Mouse (Mus musculus) heart, postnatal 14 days (tissue): Measurements from ENCODE around the gene Tmem131l. TPM values are rescaled to one million over a fixed set of nuclear protein-coding genes. Genes with fewer than 3 reads are reported as not detected.

Experiments
- DNase-seq, 2 experiments: peaks; one replicate each; pipeline ENCODE4 v3.0.0; 2021 to 2022
- intact Hi-C: fragments of 180-260 bp; cut with DNase I; formaldehyde crosslinking; loops from one replicate; pipeline ENCODE4 v1.15.1; 2025
- total RNA-seq, 2 experiments: library from RNA; stranded (reverse); gene quantifications; 2 replicates each; pipeline ENCODE4 v1.2.3; 2021

Gene Tmem131l
- total RNA-seq, 2 experiments from 2014 or later: 31.4 to 33.6 TPM

DNA sequence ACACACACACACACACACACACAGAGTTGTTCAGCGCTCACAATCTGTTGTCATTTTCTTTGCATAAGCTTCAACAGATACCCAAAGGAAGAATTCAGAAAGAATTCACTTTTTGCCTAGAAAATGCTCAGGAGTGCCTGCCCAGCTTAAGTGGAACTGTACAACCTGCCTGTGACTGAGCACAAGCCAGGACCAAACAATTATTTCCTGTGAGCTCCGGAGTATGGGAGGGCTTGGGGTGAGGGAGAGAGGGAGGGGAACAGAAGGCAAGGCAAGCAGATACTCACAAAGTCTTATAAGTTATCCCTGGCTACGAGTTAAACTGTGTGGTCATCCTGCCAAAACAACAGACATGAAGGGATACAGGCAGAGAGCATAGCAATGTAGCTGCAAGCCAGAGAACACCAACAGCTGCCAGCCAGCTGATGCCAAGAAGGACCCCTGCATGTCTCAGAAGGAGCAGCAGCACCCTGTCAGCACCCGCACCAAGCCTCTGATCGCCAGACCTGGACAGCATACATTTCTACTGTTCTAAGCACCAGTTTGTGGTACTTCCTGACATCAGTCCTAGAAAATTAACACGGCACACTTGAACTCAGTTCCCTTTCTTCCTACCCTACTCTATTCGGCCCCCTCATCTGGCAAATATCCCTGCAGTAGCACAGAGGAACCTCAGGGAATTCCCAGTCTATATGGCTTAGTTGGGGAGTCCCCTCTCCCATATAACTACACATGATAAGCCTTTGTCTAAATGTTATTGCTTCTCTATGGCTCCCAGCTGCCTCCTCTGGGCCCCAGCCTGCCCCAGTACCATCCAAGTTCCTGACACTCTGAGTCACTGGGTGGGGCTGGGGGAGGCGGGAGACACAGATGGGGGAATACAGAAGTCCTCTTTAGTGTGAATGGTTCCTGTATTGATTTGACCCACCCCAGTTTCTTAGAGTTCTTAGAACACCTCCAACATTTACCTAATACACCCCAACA is 18.5 kb downstream of the Tmem131l start:
- intact Hi-C loops: no loop called here
- DNase-seq: no peak

GRCm38 (mm10) chr3:84020528-84020927 is 19.4 kb downstream of the Tmem131l start:
- DNase-seq: no peak
- intact Hi-C loops: no loop called here

- DNase-seq: no peak
- intact Hi-C loops: no loop called here
These were observed 24.4 kb downstream of the Tmem131l start for GRCm38 (mm10) chr3:84015484-84016016.

- intact Hi-C loops: no loop called here
- DNase-seq: no peak
These were observed 28.8 kb downstream of the Tmem131l start for GRCm38 (mm10) chr3:84010995-84011663.

DNA sequence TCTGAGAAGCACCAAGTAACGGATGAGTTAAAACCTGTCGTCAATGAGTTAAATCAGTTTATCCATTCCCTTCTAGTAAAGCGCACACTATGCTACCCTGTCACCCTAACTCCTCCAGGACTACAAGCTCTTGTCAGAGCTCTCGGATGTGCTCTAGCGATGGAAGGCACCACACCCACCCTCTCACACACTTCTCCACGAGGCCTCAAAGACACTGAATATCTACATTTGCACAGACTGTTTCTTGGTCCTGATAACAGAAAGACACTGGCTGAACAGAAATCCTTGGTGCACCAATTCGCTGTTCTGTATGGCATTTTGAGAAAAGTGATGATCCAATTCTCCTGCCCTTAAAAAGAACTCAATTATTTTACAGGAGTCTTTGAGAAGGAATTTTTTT is 34.0 kb downstream of the Tmem131l start:
- no peak for DNase-seq
- intact Hi-C loops: no loop called here

DNA sequence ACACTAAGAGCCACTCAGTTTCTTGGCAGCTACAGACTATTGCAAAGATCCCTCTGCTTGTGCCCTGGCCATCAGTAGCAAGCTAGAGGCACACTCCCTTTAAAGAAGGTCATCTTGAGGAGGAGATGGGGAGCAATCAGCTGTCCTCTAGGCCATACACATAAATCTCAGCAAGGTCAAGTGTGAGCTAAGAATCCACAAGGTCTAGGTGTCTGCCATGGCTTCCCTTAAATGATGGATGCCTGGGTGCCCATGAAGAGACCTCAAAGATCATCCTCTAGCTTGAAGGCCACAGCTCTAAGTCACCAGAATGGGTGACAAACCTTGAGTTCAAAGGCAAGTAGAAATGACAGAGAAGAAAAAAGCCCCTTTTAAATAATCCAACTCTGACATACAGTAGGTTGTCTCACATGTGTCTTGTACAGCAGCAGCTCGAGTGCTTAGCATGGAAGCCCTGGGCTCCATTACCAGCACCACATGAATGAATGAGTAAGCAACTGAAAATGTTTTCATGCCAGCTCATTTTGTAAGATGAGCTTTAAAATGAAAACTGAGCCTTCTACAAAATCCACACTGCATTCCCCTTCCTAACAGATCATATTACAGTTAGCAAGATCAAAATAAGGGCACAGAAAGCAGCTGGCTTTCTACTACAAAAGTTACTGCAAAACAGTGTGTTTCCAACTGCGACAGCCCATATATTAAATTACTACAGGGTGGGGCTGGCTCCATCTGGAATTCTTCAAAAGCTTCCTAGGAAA is 35.5 kb downstream of the Tmem131l start:
- DNase-seq: no peak
- intact Hi-C loops: no loop called here

DNA sequence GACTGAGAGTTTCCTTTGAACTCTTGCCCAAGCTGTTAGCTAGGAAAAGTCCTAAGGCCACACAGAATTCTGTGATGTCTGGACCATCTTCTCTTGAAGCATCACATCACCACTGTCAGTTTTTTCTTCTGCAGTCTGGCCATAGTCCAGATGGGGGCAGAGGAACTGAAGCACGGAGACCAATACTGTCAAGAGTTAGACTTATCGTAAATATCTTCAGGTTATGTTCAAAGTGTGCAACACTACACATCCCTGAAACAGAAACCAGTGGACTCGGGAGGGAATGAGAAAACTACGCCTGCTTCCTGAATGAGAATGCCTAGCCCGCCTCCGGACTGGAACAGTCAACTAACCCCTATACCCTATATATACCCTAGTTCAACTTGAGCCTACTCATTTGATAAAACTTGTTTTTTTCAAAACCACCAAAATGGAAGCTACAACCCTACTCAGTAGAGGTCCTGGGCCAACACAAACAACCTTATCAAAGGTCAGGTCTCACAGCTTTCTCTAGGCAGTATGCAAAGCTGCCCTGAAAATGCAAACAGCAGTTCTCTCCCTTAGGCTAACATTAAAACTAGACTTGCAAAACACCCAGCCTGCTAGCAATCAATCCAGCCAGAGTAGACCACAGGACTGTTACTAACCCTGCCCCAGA is 37.4 kb downstream of the Tmem131l start:
- DNase-seq: no peak
- intact Hi-C loops: no loop called here

GRCm38 (mm10) chr3:83997563-83997962 is 42.4 kb downstream of the Tmem131l start:
- intact Hi-C loops: loop anchor here (5.0 kb wide), 1 partner anchor 40 kb away; no protein-coding TSS in a partner anchor
- no peak for DNase-seq

DNA sequence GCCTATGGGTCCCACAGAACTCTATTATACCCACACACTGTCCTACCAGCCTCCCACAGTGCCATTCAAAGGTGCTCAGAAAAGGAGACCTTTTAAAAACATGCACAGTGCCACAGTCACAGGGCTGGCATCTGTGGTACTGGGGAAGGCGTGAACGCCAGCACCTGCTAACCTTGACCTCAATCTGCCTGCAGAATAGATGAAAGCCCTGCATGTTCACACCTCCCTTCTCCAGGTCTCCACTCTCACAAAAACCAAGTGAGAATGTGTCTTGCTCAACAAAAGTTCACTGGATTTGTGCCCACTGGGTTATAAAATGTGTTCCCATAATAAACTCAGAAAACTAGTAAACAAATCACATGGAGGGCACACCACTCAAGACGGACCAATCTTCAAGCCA is 42.9 kb downstream of the Tmem131l start:
- no peak for DNase-seq
- intact Hi-C loops: loop anchor here (5.0 kb wide), 1 partner anchor 40 kb away; no protein-coding TSS in a partner anchor

GRCm38 (mm10) chr3:83996086-83996485 is 43.9 kb downstream of the Tmem131l start:
- no peak for DNase-seq
- intact Hi-C loops: loop anchor here (5.0 kb wide), 1 partner anchor 41 kb away; no protein-coding TSS in a partner anchor

DNA sequence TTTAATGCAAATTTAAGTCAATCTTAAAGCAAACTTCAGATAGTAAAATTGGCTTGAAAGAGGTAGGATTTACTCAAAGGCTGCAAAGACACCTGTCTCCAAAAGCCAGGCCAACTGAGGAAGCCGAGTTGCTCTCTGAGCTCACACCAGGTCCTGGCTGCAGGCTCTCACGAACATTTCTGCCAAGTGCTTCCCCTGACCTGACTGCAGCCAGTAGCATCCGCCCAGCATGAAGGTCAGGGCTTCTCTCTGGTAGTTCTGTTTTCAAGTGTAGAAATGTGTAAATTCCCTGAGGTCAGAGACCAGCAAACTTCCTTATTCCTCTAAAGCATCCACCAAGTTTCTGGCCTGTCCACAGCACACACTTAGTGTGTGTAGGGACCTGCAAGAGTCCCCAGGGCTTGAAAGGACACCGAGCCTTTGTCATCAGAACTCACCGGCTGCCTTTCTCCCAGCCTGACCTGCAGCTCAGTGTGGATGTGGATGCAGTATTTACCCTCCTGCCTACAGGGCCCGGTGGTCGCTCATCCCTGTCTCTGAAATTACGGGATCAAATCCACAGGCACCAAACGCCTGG is 44.6 kb downstream of the Tmem131l start:
- intact Hi-C loops: loop anchor here (5.0 kb wide), 1 partner anchor 42 kb away; no protein-coding TSS in a partner anchor
- peak; percentile 44 to 54 for DNase-seq

- no peak for DNase-seq
- intact Hi-C loops: loop anchor here (5.0 kb wide), 1 partner anchor 42 kb away; no protein-coding TSS in a partner anchor
These were observed 45.6 kb downstream of the Tmem131l start for GRCm38 (mm10) chr3:83994217-83994839.

DNA sequence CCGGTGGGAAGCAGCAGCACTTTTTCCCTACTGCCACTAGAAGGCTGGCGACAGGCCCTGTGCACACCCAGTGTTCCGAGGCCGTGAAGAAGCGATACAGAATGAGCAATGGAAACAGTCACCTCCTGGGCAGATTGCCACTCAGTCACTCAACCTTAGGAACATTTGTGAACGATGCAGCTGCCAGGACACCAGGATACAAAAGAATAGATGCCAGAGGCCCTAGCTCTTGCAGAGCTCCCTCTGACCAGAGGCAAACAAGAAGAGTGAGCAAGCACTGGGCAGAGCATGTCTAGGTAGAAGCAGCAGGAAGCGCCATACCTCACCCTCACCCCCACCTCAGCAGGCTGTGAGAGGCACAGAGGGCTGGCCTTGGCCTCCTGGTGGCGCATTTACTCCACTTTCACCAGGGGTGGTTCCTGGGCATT is 46.9 kb downstream of the Tmem131l start:
- DNase-seq: peak; percentile 81 to 85
- intact Hi-C loops: loop anchor here (5.0 kb wide), 1 partner anchor 41 kb away; no protein-coding TSS in a partner anchor

DNA sequence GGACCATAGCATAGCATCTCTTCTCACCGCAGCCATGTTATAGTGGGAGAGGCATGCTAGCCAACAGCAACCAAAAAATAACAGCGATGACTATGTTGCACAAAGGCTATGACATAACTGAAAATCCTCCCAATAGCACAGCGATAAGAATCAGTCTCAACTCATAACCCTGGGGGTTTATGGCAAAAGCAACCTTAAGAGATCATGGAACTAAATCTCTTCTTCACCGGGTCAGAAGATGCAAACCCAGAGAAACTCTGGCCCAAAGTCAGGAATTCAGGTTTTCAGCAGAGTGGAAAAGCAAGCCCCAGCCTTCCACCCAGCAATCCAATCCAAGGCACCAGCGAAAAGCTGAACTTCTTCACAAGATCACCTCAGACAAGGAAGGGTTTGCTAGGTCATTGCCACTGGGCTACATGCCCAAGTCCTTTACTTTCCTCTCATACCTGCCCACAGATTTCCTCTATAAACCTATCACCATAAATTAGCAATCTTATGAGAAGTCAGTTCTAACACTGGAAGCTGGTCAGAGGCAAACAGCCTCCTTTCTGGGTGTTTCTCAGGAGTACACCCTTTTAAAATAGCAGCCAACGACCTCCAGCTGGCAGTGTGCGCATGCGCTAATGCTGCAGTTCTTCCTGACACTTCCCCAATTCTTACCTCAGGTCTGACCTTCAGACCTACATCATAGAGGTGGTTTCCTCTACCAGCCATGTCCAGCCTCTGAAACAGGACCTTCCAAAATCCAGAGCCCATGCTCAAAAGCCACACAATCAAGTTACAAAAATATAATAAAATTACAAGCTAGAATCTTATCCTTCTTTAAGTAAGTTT is 48.1 kb downstream of the Tmem131l start:
- intact Hi-C loops: loop anchor here (5.0 kb wide), 1 partner anchor 40 kb away; no protein-coding TSS in a partner anchor
- no peak for DNase-seq

DNA sequence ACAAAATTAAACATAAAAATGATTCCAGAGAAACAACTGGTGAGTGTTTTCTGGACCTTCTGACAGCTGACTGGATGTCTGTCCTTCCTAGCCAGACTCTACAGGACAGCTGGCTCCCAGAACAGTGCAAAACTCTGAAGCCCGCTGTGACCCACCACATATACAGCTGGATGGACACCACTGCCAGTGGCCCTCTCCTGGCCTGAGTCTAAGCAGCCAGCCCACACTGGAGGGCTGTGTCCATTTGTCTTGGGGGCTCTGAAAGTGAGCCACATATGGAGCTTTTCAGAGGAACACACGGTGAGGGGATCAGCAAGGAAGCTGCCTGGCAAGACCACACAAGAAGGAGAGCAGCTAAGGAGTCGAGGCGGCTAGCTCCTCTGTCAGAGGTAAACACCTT is 51.8 kb downstream of the Tmem131l start:
- intact Hi-C loops: no loop called here
- no peak for DNase-seq

DNA sequence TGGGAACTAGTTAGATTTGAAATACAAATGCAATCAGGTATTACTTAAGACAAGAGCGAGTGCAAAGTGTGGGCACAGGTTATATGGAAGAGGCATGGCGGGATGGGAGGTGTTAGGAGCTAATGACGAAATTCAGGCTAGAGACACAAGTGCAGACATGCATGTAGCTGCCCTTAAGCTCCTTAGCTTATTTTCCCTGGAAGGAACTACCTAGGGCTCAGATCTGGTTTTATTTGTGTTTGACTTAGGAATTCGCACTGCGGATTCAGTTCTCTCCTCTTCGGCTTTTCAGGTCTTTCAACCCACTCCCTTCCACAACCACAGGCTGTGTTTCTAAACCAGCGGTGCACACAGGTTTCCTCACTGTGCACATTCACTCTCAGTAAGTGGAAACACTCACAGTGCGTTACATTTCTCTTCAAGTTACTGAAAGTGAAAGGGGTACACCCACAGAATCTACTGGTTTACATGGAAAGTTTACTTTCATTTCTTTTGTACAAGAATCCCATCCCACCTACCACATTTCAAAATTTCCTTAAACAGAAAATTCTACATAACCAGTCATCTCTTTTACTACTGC is 52.4 kb downstream of the Tmem131l start:
- no peak for DNase-seq
- intact Hi-C loops: no loop called here

DNA sequence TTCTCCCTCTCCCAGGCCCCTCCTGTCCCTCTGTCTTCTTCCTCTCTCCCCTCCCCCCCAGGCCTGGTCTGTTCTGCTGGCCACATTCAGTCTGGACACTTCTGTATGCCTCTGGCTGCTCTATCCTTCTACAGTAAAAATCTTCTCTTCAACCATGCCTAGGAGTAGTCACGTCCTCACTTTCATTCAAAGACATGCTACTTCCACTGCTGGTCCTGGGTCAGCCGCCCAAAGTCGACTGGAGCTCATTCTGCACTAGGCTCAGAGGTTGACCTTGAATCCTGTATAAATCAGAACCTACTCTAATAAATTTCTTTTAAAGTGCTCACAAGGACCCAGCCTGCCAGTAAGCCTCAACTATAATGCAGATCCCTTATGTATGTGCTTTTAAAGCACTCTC is 53.2 kb downstream of the Tmem131l start:
- no peak for DNase-seq
- intact Hi-C loops: no loop called here

- DNase-seq: no peak
- intact Hi-C loops: no loop called here
These were observed 54.5 kb downstream of the Tmem131l start for GRCm38 (mm10) chr3:83985426-83985825.
